Mouse (Mus musculus): ENCODE measurements around the gene Fnip1. TPM values are rescaled to one million over a fixed set of nuclear protein-coding genes. Genes with fewer than 3 reads are reported as not detected.
A peak's percentile ranks its signal among the peaks of the same experiment; 100 is the strongest.

The Fnip1 gene
- polyA plus RNA-seq, 2 experiments, result 2.6 to 4.9 TPM

GRCm38 (mm10) chr11:54534871-54535270, 96.9 kb downstream of the Fnip1 start:
- no peak overlapping the region for H3K9ac ChIP-seq (replicated peaks)
- H3K9me3 ChIP-seq (ENCODE audit: control insufficient read depth, low read length), result no peaks in the 10 kb centered on the region
- H3K36me3 ChIP-seq (replicated peaks; ENCODE audit: control insufficient read depth, insufficient read depth, low read depth), result no peaks in the 10 kb centered on the region
- DNase-seq (ENCODE audit: low read depth in 3 of 3, low spot score in 3 of 3), result peak; percentile 51 to 60 (median 55)
- H3K27ac ChIP-seq, result no peak overlapping the region
- H3K4me1 ChIP-seq (replicated peaks; ENCODE audit: control insufficient read depth in 2 of 2, insufficient read depth in 2 of 2, low read length in 1 of 2), result peaks cover 7 to 23% of the 10 kb centered on the region in 2 experiments
- H3K27me3 ChIP-seq (ENCODE audit: control insufficient read depth, insufficient read depth, low read length), result no peaks in the 10 kb centered on the region
- H3K4me2 ChIP-seq (ENCODE audit: low read depth), result no peak overlapping the region
- no peak overlapping the region for H3K4me3 ChIP-seq (ENCODE audit: insufficient read depth in 1 of 2, low read depth in 2 of 2, low read length in 2 of 2)
- 25% methylated on average over 6 of the region's 6 CpGs for WGBS (ENCODE audit: insufficient replicate concordance)
- ATAC-seq (ENCODE audit: insufficient read depth), result peak; percentile 68
- TF ChIP-seq CTCF (IDR thresholded peaks at IDR 0.05; ENCODE audit: low read depth), result peak; percentile 92
- TF ChIP-seq EP300 (IDR thresholded peaks at IDR 0.05; ENCODE audit: low read depth), result no peak

- Histone ChIP-seq H3K27me3 (ENCODE audit: control insufficient read depth, insufficient read depth, low read length) (no peaks in the 10 kb centered on the region), H3K9ac (replicated peaks) (no peak overlapping the region), H3K27ac (no peak overlapping the region), H3K36me3 (replicated peaks; ENCODE audit: control insufficient read depth, insufficient read depth, low read depth) (no peaks in the 10 kb centered on the region), H3K9me3 (ENCODE audit: control insufficient read depth, low read length) (no peaks in the 10 kb centered on the region), H3K4me2 (ENCODE audit: low read depth) (no peak overlapping the region), H3K4me1 (replicated peaks; ENCODE audit: control insufficient read depth in 2 of 2, insufficient read depth in 2 of 2, low read length in 1 of 2) (peaks cover 15 to 21% of the 10 kb centered on the region in 2 experiments), H3K4me3 (ENCODE audit: insufficient read depth in 1 of 2, low read depth in 2 of 2, low read length in 2 of 2) (no peak overlapping the region)
- WGBS (ENCODE audit: insufficient replicate concordance), result 60% methylated on average over 2 of the region's 2 CpGs
- DNase-seq (ENCODE audit: low read depth in 3 of 3, low spot score in 3 of 3) (no peak), ATAC-seq (ENCODE audit: insufficient read depth) (no peak)
- TF ChIP-seq CTCF (IDR thresholded peaks at IDR 0.05; ENCODE audit: low read depth), result no peak
Measured at GRCm38 (mm10) chr11:54539031-54539430, 101.0 kb downstream of the Fnip1 start.

GRCm38 (mm10) chr11:54539486-54539885, 101.5 kb downstream of the Fnip1 start:
- WGBS (ENCODE audit: insufficient replicate concordance), result 75% methylated on average over 2 of the region's 2 CpGs
- Histone ChIP-seq H3K27me3 (ENCODE audit: control insufficient read depth, insufficient read depth, low read length) (no peaks in the 10 kb centered on the region), H3K36me3 (replicated peaks; ENCODE audit: control insufficient read depth, insufficient read depth, low read depth) (no peaks in the 10 kb centered on the region), H3K4me2 (ENCODE audit: low read depth) (no peak overlapping the region), H3K27ac (no peak overlapping the region), H3K4me3 (ENCODE audit: insufficient read depth in 1 of 2, low read depth in 2 of 2, low read length in 2 of 2) (no peak overlapping the region), H3K9ac (replicated peaks) (no peak overlapping the region), H3K9me3 (ENCODE audit: control insufficient read depth, low read length) (no peaks in the 10 kb centered on the region), H3K4me1 (replicated peaks; ENCODE audit: control insufficient read depth in 2 of 2, insufficient read depth in 2 of 2, low read length in 1 of 2) (peaks cover 15 to 21% of the 10 kb centered on the region in 2 experiments)
- ATAC-seq (ENCODE audit: insufficient read depth), result no peak
- no peak for DNase-seq (ENCODE audit: low read depth in 3 of 3, low spot score in 3 of 3)
- TF ChIP-seq EP300 (IDR thresholded peaks at IDR 0.05; ENCODE audit: low read depth), result no peak
- no peak for TF ChIP-seq CTCF (IDR thresholded peaks at IDR 0.05; ENCODE audit: low read depth)

DNA sequence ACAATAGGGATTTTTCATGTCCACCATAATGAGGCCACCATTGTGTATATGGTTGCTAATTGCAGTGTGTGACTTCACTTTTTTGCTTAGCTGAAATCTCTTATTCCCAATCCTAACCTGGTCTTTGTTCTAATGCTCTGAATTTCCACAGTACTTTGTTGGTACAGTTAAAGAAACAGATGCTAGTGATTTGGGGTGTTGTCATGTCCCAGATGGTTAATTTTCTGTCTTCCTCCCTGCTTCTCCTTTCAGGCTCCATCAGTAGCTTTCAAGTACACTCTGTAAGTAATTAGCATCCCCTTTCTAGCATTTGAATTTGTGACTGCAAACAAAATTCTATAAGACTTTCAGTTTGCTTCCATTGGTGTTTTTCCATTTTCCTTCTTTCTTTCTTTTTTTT, 102.3 kb downstream of the Fnip1 start:
- Histone ChIP-seq H3K4me1 (replicated peaks; ENCODE audit: control insufficient read depth in 2 of 2, insufficient read depth in 2 of 2, low read length in 1 of 2) (peaks cover 15 to 19% of the 10 kb centered on the region in 2 experiments), H3K36me3 (replicated peaks; ENCODE audit: control insufficient read depth, insufficient read depth, low read depth) (no peaks in the 10 kb centered on the region), H3K27me3 (ENCODE audit: control insufficient read depth, insufficient read depth, low read length) (no peaks in the 10 kb centered on the region), H3K4me2 (ENCODE audit: low read depth) (no peak overlapping the region), H3K27ac (no peak overlapping the region), H3K9me3 (ENCODE audit: control insufficient read depth, low read length) (no peaks in the 10 kb centered on the region), H3K9ac (replicated peaks) (no peak overlapping the region), H3K4me3 (ENCODE audit: insufficient read depth in 1 of 2, low read depth in 2 of 2, low read length in 2 of 2) (no peak overlapping the region)
- DNase-seq (ENCODE audit: low read depth in 3 of 3, low spot score in 3 of 3) (no peak), ATAC-seq (ENCODE audit: insufficient read depth) (no peak)
- no peak for TF ChIP-seq CTCF (IDR thresholded peaks at IDR 0.05; ENCODE audit: low read depth)
- no peak for TF ChIP-seq EP300 (IDR thresholded peaks at IDR 0.05; ENCODE audit: low read depth)

GRCm38 (mm10) chr11:54542414-54542813, 104.4 kb downstream of the Fnip1 start:
- Histone ChIP-seq H3K4me3 (ENCODE audit: insufficient read depth in 1 of 2, low read depth in 2 of 2, low read length in 2 of 2) (no peak overlapping the region), H3K4me2 (ENCODE audit: low read depth) (peak overlapping the region; percentile 33), H3K27ac (peak overlapping the region; percentile 27; the same call in 1 of the 2 replicates), H3K9ac (replicated peaks) (no peak overlapping the region), H3K27me3 (ENCODE audit: control insufficient read depth, insufficient read depth, low read length) (no peaks in the 10 kb centered on the region), H3K9me3 (ENCODE audit: control insufficient read depth, low read length) (no peaks in the 10 kb centered on the region), H3K4me1 (replicated peaks; ENCODE audit: control insufficient read depth in 2 of 2, insufficient read depth in 2 of 2, low read length in 1 of 2) (peaks cover 13 to 15% of the 10 kb centered on the region in 2 experiments), H3K36me3 (replicated peaks; ENCODE audit: control insufficient read depth, insufficient read depth, low read depth) (no peaks in the 10 kb centered on the region)
- ATAC-seq (ENCODE audit: insufficient read depth), result peak; percentile 85
- peak in 2 of 3 experiments; percentile 39 to 45 for DNase-seq (ENCODE audit: low read depth in 3 of 3, low spot score in 3 of 3)
- TF ChIP-seq CTCF (IDR thresholded peaks at IDR 0.05; ENCODE audit: low read depth) (no peak), EP300 (IDR thresholded peaks at IDR 0.05; ENCODE audit: low read depth) (peak; percentile 78)

Measured in liver, embryonic 14.5 days (tissue).